Mouse (Mus musculus) lung, postnatal 10 days (tissue): ENCODE measurements around the gene Vmn2r76.
"Not testable (repeated sequence)": the region's sequence is repeated elsewhere in the genome, so short reads cannot be mapped to it uniquely, and the experiment has no call there.

Experiments used
- DNase-seq: peaks from one replicate; pipeline ENCODE4 v3.0.0; 2021

The Vmn2r76 gene

DNA sequence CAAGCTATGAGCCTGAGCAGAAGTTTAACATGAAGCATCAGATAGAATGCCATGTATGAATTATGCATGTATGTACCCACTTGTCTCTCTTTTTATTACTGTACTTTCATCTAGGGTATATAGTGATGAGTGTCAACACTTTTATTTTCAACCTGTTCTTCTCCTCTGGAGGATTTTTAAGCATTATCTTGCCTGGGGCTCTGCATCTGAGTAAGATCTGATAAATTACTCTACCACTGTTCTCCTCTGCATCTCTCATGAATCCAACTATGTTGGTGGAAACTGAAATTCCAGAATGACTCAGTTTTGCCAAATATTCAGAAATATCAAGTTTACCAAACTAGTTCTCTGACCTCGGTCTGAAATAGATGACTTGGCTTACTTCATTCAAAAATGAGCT, at the start of gene Vmn2r76:
TSS of gene Vmn2r76 (minus strand) at position 101 of the 400 bp plus-strand sequence.
- no peak for DNase-seq

GRCm38 (mm10) chr7:86277072-86277471, 31.0 kb upstream of the Vmn2r76 start, which contains the start of gene Olfr310:
Gene Olfr310 (minus strand): TSS chr7:86277172.
- no peak for DNase-seq

- DNase-seq = no peak
These were observed 34.8 kb downstream of the Vmn2r76 start for GRCm38 (mm10) chr7:86211345-86211744.

- not testable (repeated sequence) for DNase-seq
These were observed 74.4 kb downstream of the Vmn2r76 start, which contains the start of gene Vmn2r75 for GRCm38 (mm10) chr7:86171678-86172077. Gene Vmn2r75 (minus strand): TSS chr7:86171778.
